Mouse (Mus musculus) G1E (cell line): ENCODE data around the gene Trim34b.

Source experiments
- CTCF ChIP-seq: IDR thresholded peaks from 2 replicates; pipeline ENCODE4 v1.5.1; 2012; ENCODE audit warnings: low read depth, low read length, inconsistent platforms, mixed read lengths
- TAL1 ChIP-seq: conservative IDR thresholded peaks from 2 replicates; pipeline ENCODE4 v1.6.1; 2012; ENCODE audit warnings: low read depth, low read length, inconsistent platforms, mixed read lengths

DNA sequence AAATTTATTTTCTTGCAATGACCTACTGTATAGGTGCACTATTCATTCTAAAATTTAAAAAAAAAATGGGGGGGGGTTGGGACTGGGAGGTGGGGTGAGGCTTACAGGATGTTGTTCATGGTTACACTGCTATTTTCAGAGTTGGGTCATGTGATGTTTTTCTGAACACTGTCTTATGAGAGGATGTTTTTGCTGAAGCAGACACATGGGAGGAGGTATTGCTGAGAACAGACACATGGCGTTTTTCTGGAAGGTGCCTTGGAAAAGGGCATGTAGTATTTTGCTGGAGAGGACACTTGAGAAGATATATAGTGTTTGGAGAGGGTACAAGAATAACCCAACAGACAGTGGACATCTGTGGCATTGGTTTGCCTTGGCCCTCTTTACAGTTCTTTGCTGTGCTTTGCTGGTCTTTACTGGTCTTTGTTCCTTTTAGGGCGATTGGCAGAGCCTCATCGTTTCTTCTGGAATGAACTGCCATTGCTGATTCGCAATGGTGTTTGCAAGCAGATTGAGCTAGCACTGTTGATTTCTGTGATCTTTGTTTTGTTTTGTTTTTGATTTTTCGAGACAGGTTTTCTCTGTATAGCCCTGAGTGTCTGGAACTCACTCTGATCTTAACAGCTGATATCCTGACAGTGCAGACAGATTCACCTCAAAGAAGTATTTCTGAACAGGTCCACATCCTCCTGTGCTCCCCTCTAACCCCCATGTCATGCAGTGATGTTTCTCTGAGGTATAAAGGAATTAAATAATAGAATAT is 37.5 kb upstream of the Trim34b start:
- TF ChIP-seq CTCF: no peak
- TF ChIP-seq TAL1: no peak
